In the genomic region with DNA sequence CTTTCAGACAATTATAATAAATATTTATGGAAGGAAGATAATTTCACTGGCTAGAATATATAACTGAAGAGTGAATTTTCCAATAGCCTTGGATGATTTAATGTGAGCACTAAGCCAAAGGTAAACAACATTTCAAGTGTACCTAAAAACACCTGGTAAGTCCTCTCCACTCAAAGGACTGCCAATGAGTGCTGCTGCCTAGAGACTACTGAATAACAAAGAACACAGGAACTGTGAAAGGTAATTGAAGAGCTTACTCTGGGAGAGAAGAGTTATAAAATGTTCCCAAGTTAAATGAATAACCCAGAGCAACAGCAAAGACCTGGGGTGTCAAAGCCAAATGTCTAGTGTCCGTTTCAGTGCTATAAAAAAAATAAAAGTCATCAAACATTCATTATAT, we compare ENCODE assay signal across 35 mouse cellular contexts.
"Had no signal": no experiment of that assay in that cellular context is flagged by ENCODE, and none has a peak within 500 bp of the region (broad histone marks: within the 10 kb centered on the region; RNA-seq: fewer than 3 reads in every experiment).

No protein-coding gene starts in this region.

- DNase-seq: heart, adult 18-20 months; heart, adult 2 months; heart, postnatal 10 days; heart, postnatal 14 days; heart, postnatal 36 days; heart, postnatal 4 days; kidney, adult 11 months; kidney, adult 18-20 months; kidney, adult 2 months; kidney, adult 8-10 months; kidney, adult 9 months; kidney, postnatal 10 days; kidney, postnatal 14 days; kidney, postnatal 25 days; kidney, postnatal 36 days; kidney, postnatal 4 days; layer of hippocampus, postnatal 36 days had no signal

- H3K36me3 ChIP-seq: heart, embryonic 10.5 days; heart, embryonic 12.5 days; heart, embryonic 13.5 days; heart, embryonic 15.5 days; hindbrain, embryonic 10.5 days; hindbrain, embryonic 12.5 days; hindbrain, embryonic 13.5 days; hindbrain, embryonic 15.5 days; intestine, embryonic 15.5 days; kidney, embryonic 15.5 days had no signal

- H3K27me3 ChIP-seq: heart, embryonic 12.5 days; heart, embryonic 13.5 days; heart, embryonic 15.5 days; hindbrain, embryonic 12.5 days; hindbrain, embryonic 13.5 days; hindbrain, embryonic 15.5 days; intestine, embryonic 15.5 days; kidney, embryonic 15.5 days had no signal

- H3K4me2 ChIP-seq: heart, embryonic 11.5 days; heart, embryonic 12.5 days; heart, embryonic 13.5 days; heart, embryonic 15.5 days; hindbrain, embryonic 12.5 days; hindbrain, embryonic 13.5 days; hindbrain, embryonic 14.5 days; hindbrain, embryonic 15.5 days; intestine, embryonic 15.5 days; kidney, embryonic 15.5 days had no signal

- H3K9me3 ChIP-seq: heart, embryonic 10.5 days; heart, embryonic 12.5 days; heart, embryonic 13.5 days; heart, embryonic 15.5 days; hindbrain, embryonic 10.5 days; hindbrain, embryonic 12.5 days; hindbrain, embryonic 13.5 days; hindbrain, embryonic 15.5 days; intestine, embryonic 15.5 days; kidney, embryonic 15.5 days had no signal

- ATAC-seq: hindbrain, embryonic 16.5 days; hindbrain, postnatal 0 days; inflammation-experienced regulatory T-cells, adult 6 months; intestine, embryonic 15.5 days; intestine, embryonic 16.5 days; intestine, postnatal 0 days had no signal

- H3K4me1 ChIP-seq: heart, embryonic 10.5 days; heart, embryonic 12.5 days; heart, embryonic 13.5 days; heart, embryonic 15.5 days; hindbrain, embryonic 10.5 days; hindbrain, embryonic 12.5 days; hindbrain, embryonic 13.5 days; hindbrain, embryonic 15.5 days; intestine, embryonic 15.5 days; kidney, embryonic 15.5 days had no signal

- H3K27ac ChIP-seq: heart, adult 2 months; heart, embryonic 10.5 days; heart, embryonic 13.5 days; heart, embryonic 15.5 days; hindbrain, embryonic 10.5 days; hindbrain, embryonic 12.5 days; hindbrain, embryonic 13.5 days; hindbrain, embryonic 14.5 days; hindbrain, embryonic 15.5 days; hindbrain, postnatal 0 days; intestine, embryonic 15.5 days; kidney, embryonic 15.5 days; kidney, postnatal 0 days had no signal

- H3K4me3 ChIP-seq: heart, adult 2 months; heart, embryonic 10.5 days; heart, embryonic 12.5 days; heart, embryonic 13.5 days; heart, embryonic 15.5 days; hindbrain, embryonic 10.5 days; hindbrain, embryonic 12.5 days; hindbrain, embryonic 13.5 days; hindbrain, embryonic 15.5 days; intestine, embryonic 15.5 days; kidney, embryonic 15.5 days had no signal

- H3K9ac ChIP-seq: heart, embryonic 12.5 days; heart, embryonic 13.5 days; heart, embryonic 15.5 days; hindbrain, embryonic 12.5 days; hindbrain, embryonic 13.5 days; hindbrain, embryonic 14.5 days; hindbrain, embryonic 15.5 days; intestine, embryonic 15.5 days; kidney, embryonic 15.5 days had no signal
